In the genomic region with DNA sequence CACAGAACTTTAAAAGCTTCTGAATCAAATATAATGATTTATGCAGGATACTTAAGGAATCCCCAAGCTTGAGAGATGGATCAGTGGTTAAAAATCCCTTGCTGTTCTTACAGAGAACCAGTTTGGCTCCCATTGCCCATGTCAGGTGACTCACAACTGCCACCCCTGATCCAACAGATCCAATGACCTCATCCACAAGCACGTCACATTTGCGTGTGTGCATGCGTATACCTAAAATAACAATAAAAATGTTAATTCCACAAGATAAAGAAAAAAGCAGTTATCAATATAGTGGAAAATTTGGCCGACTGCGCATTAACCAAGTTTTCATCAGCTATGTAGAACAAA, we compare ENCODE assay signal across 8 mouse cellular contexts. TPM values are rescaled to one million over a fixed set of nuclear protein-coding genes. Genes with fewer than 3 reads are reported as not detected.
DNase-seq lines count a peak whose midpoint lies in the region; ATAC-seq and TF ChIP-seq lines count a peak whose summit lies in the region.

No protein-coding gene starts in this region.

- H3K9me3 ChIP-seq in embryonic facial prominence, embryonic 13.5 days = no peaks in the 10 kb centered on the region
- no peaks in the 10 kb centered on the region for H3K9me3 ChIP-seq in intestine, postnatal 0 days (ENCODE audit: control insufficient read depth)
- no peaks in the 10 kb centered on the region for H3K9me3 ChIP-seq in neural tube, embryonic 14.5 days (ENCODE audit: control insufficient read depth, low read length)

- peak overlapping the region; percentile 86 for H3K27ac ChIP-seq in layer of hippocampus, adult 2 months
- H3K27ac ChIP-seq in embryonic facial prominence, embryonic 13.5 days = no peak overlapping the region
- H3K27ac ChIP-seq in intestine, postnatal 0 days (ENCODE audit: low read depth, low read length) = no peak overlapping the region
- peak overlapping the region; percentile 93 for H3K27ac ChIP-seq in neural tube, embryonic 14.5 days (ENCODE audit: low read depth, low read length)

- peak overlapping the region; percentile 69 for H3K9ac ChIP-seq in embryonic facial prominence, embryonic 13.5 days
- H3K9ac ChIP-seq in intestine, postnatal 0 days (ENCODE audit: low read depth, low read length) = no peak overlapping the region
- peak overlapping the region; percentile 84 for H3K9ac ChIP-seq in neural tube, embryonic 14.5 days (replicated peaks; ENCODE audit: low read depth, low read length)

- ATAC-seq in embryonic facial prominence, embryonic 13.5 days (ENCODE audit: insufficient number of reproducible peaks, insufficient read depth, low FRiP score, low TSS enrichment, low read depth) = no peak
- no peak for ATAC-seq in intestine, postnatal 0 days
- ATAC-seq in neural tube, embryonic 14.5 days (ENCODE audit: low read depth) = peak; percentile 66

- no peaks in the 10 kb centered on the region for H3K36me3 ChIP-seq in embryonic facial prominence, embryonic 13.5 days
- H3K36me3 ChIP-seq in intestine, postnatal 0 days (ENCODE audit: control insufficient read depth, insufficient read depth) = no peaks in the 10 kb centered on the region
- H3K36me3 ChIP-seq in neural tube, embryonic 14.5 days (ENCODE audit: control insufficient read depth, insufficient read depth, low read length) = no peaks in the 10 kb centered on the region; the same call in 1 of the 2 replicates

- peaks cover 4% of the 10 kb centered on the region for H3K4me1 ChIP-seq in embryonic facial prominence, embryonic 13.5 days
- no peaks in the 10 kb centered on the region for H3K4me1 ChIP-seq in intestine, postnatal 0 days (replicated peaks; ENCODE audit: control insufficient read depth, insufficient read depth, low read length)
- 0 out of 2 replicates have a peak, but pooled peaks cover 6% of the 10 kb centered on the region for H3K4me1 ChIP-seq in neural tube, embryonic 14.5 days (ENCODE audit: control insufficient read depth, insufficient read depth, low read length)

- no peak for TF ChIP-seq CTCF in layer of hippocampus, adult 2 months (conservative IDR thresholded peaks at IDR 0.05)
- no peak for TF ChIP-seq CTCF in intestine, postnatal 0 days (IDR thresholded peaks at IDR 0.05; ENCODE audit: low read depth)

- H3K4me2 ChIP-seq in embryonic facial prominence, embryonic 13.5 days = peak overlapping the region; percentile 82
- peak overlapping the region; percentile 65 for H3K4me2 ChIP-seq in intestine, postnatal 0 days (replicated peaks; ENCODE audit: low read depth)
- peak overlapping the region; percentile 60 for H3K4me2 ChIP-seq in neural tube, embryonic 14.5 days (ENCODE audit: low read depth, low read length)

- peaks cover 8% of the 10 kb centered on the region; the same call in 1 of the 2 replicates for H3K27me3 ChIP-seq in embryonic facial prominence, embryonic 13.5 days
- 0 out of 2 replicates have a peak, but pooled peaks cover 5% of the 10 kb centered on the region for H3K27me3 ChIP-seq in intestine, postnatal 0 days (replicated peaks; ENCODE audit: control insufficient read depth, insufficient read depth, low read length)
- H3K27me3 ChIP-seq in neural tube, embryonic 14.5 days (ENCODE audit: control insufficient read depth, insufficient read depth, low read length) = no peaks in the 10 kb centered on the region

- WGBS in embryonic facial prominence, embryonic 13.5 days = 47% methylated on average over 5 of the region's 5 CpGs
- WGBS in intestine, postnatal 0 days = 49% methylated on average over 5 of the region's 5 CpGs
- 41% methylated on average over 5 of the region's 5 CpGs for WGBS in neural tube, embryonic 14.5 days

- no peak for DNase-seq in layer of hippocampus, adult 2 months (ENCODE audit: low spot score in 2 of 2)
- no peak for DNase-seq in layer of hippocampus, postnatal 36 days
- DNase-seq in layer of hippocampus, adult 9-11 months = no peak
- DNase-seq in frontal cortex, postnatal 25 days (ENCODE audit: low spot score in 2 of 2) = no peak
- no peak for DNase-seq in urinary bladder, postnatal 36 days (ENCODE audit: low spot score in 2 of 2)

- H3K4me3 ChIP-seq in layer of hippocampus, adult 2 months = peak overlapping the region; percentile 59
- peak overlapping the region; percentile 55 for H3K4me3 ChIP-seq in embryonic facial prominence, embryonic 13.5 days
- H3K4me3 ChIP-seq in intestine, postnatal 0 days (ENCODE audit: low read depth, low read length) = 0 out of 2 replicates have a peak overlapping the region, but pooled peaks have one; percentile 29
- peak overlapping the region; percentile 61 for H3K4me3 ChIP-seq in neural tube, embryonic 14.5 days (ENCODE audit: low read depth, low read length)

RNA-seq across cellular contexts. Expression of a gene that starts 0.7 kb away (rescaled TPM):
- total RNA-seq in layer of hippocampus, adult 2 months (2021) = 10 to 100 TPM; 10.7 to 18.0 TPM
- total RNA-seq in layer of hippocampus, postnatal 36 days (2021) = 10 to 100 TPM; 12.3 to 13.3 TPM
- 1.7 and 2.1 TPM in 2 replicates for polyA plus RNA-seq in embryonic facial prominence, embryonic 13.5 days (2015; fragmentation: Nextera tagmentation; extraction: Ambion mirVana)
- 0.59 and 0.76 TPM in 2 replicates for polyA plus RNA-seq in intestine, postnatal 0 days (2015; fragmentation: Nextera tagmentation; extraction: Ambion mirVana)
- 36.7 and 37.5 TPM in 2 replicates for polyA plus RNA-seq in neural tube, embryonic 14.5 days (2014; fragmentation: Nextera tagmentation; extraction: Ambion mirVana)

RNA-seq across cellular contexts. Expression of a gene that starts 13.5 kb away (rescaled TPM):
- 1 to 10 TPM; 1.1 to 1.4 TPM for total RNA-seq in layer of hippocampus, adult 2 months (2021)
- total RNA-seq in layer of hippocampus, postnatal 36 days (2021) = 1 to 10 TPM; 1.8 to 2.9 TPM
- polyA plus RNA-seq in embryonic facial prominence, embryonic 13.5 days (2015; fragmentation: Nextera tagmentation; extraction: Ambion mirVana) = 4.2 and 5.3 TPM in 2 replicates
- polyA plus RNA-seq in intestine, postnatal 0 days (2015; fragmentation: Nextera tagmentation; extraction: Ambion mirVana) = 52.2 and 55.3 TPM in 2 replicates
- polyA plus RNA-seq in neural tube, embryonic 14.5 days (2014; fragmentation: Nextera tagmentation; extraction: Ambion mirVana) = 0.31 TPM in 1 of 2 replicates, not detected in the other

RNA-seq across cellular contexts. Expression of a gene that starts 24.1 kb away (rescaled TPM):
- not detected for total RNA-seq in layer of hippocampus, adult 2 months (2021)
- not detected for total RNA-seq in layer of hippocampus, postnatal 36 days (2021)
- polyA plus RNA-seq in embryonic facial prominence, embryonic 13.5 days (2015; fragmentation: Nextera tagmentation; extraction: Ambion mirVana) = not detected in 2 replicates
- polyA plus RNA-seq in intestine, postnatal 0 days (2015; fragmentation: Nextera tagmentation; extraction: Ambion mirVana) = not detected in 2 replicates
- not detected in 2 replicates for polyA plus RNA-seq in neural tube, embryonic 14.5 days (2014; fragmentation: Nextera tagmentation; extraction: Ambion mirVana)

RNA-seq across cellular contexts. Expression of a gene that starts 26.3 kb away (rescaled TPM):
- total RNA-seq in layer of hippocampus, adult 2 months (2021) = not detected
- total RNA-seq in layer of hippocampus, postnatal 36 days (2021) = not detected
- polyA plus RNA-seq in embryonic facial prominence, embryonic 13.5 days (2015; fragmentation: Nextera tagmentation; extraction: Ambion mirVana) = 0.25 TPM in 1 of 2 replicates, not detected in the other
- not detected in 2 replicates for polyA plus RNA-seq in intestine, postnatal 0 days (2015; fragmentation: Nextera tagmentation; extraction: Ambion mirVana)
- polyA plus RNA-seq in neural tube, embryonic 14.5 days (2014; fragmentation: Nextera tagmentation; extraction: Ambion mirVana) = 0.22 and 0.37 TPM in 2 replicates

RNA-seq across cellular contexts. Expression of a gene that starts 33.6 kb away (rescaled TPM):
- not detected for total RNA-seq in layer of hippocampus, adult 2 months (2021)
- under 1 TPM in 1 of 2 experiments, not detected in 1; 0.40 TPM for total RNA-seq in layer of hippocampus, postnatal 36 days (2021)
- 0.23 TPM in 1 of 2 replicates, not detected in the other for polyA plus RNA-seq in embryonic facial prominence, embryonic 13.5 days (2015; fragmentation: Nextera tagmentation; extraction: Ambion mirVana)
- 0.18 and 0.30 TPM in 2 replicates for polyA plus RNA-seq in intestine, postnatal 0 days (2015; fragmentation: Nextera tagmentation; extraction: Ambion mirVana)
- polyA plus RNA-seq in neural tube, embryonic 14.5 days (2014; fragmentation: Nextera tagmentation; extraction: Ambion mirVana) = 0.97 TPM in 1 of 2 replicates, not detected in the other

Comparison
In these comparisons a context has a peak if more than half of its experiments do, and no peak if none do; other contexts are left out.
1. H3K27ac ChIP-seq: peak in layer of hippocampus, adult 2 months (single experiment) and neural tube, embryonic 14.5 days (single experiment); none in embryonic facial prominence, embryonic 13.5 days (single experiment) and intestine, postnatal 0 days (single experiment).
2. RNA of a gene that starts 0.7 kb away (polyA plus RNA-seq): 36.7 to 37.5 TPM in neural tube, embryonic 14.5 days; 1.7 to 2.1 TPM in embryonic facial prominence, embryonic 13.5 days and 0.59 to 0.76 TPM in intestine, postnatal 0 days; every median in the first group is over 10 times any median in the second.
3. Peak in every context shown above with its lines, with median percentiles within 50 percentile points of each other: H3K4me3 ChIP-seq and H3K4me2 ChIP-seq.